Mouse (Mus musculus) myocyte (in vitro differentiated cells): ENCODE results near the gene Ldlr. TPM values are rescaled to one million over a fixed set of nuclear protein-coding genes. Genes with fewer than 3 reads are reported as not detected.
"Not testable (repeated sequence)": the region's sequence is repeated elsewhere in the genome, so short reads cannot be mapped to it uniquely, and the experiment has no call there.

Source experiments
- H3K27me3 ChIP-seq: one replicate; pipeline ENCODE4 v1.6.1; 2011; ENCODE audit not compliant: control insufficient read depth, insufficient read depth, insufficient read length
- H3K36me3 ChIP-seq: one replicate; pipeline ENCODE4 v1.6.1; 2011; ENCODE audit not compliant: control insufficient read depth, insufficient read depth
- H3K4me2 ChIP-seq: one replicate; pipeline ENCODE4 v1.6.1; 2011; ENCODE audit warnings: low read depth, control low read depth
- H3K4me3 ChIP-seq: one replicate; pipeline ENCODE4 v1.5.1; 2011; ENCODE audit warnings: mild to moderate bottlenecking, control low read depth, moderate library complexity
- H3K79me2 ChIP-seq: one replicate; pipeline ENCODE4 v1.6.1; 2011; ENCODE audit not compliant: control insufficient read depth, insufficient read depth
- H3ac ChIP-seq: one replicate; pipeline ENCODE4 v1.6.1; 2011; ENCODE audit not compliant: control insufficient read depth, insufficient read length
- CEBPB ChIP-seq: IDR thresholded peaks from 2 replicates; pipeline ENCODE4 v1.6.1; 2011; ENCODE audit warnings: mild to moderate bottlenecking, moderate library complexity; ENCODE audit not compliant: poor library complexity, insufficient read depth, severe bottlenecking
- E2F4 ChIP-seq: IDR thresholded peaks from one replicate; pipeline ENCODE4 v1.6.1; 2011; ENCODE audit warnings: mild to moderate bottlenecking, control low read depth, moderate library complexity; ENCODE audit not compliant: insufficient read depth
- MAX ChIP-seq: IDR thresholded peaks from one replicate; pipeline ENCODE4 v1.6.1; 2011; ENCODE audit warnings: low read depth, mild to moderate bottlenecking, control low read depth
- MYOD1 ChIP-seq, 3 experiments: IDR thresholded peaks; one replicate each; pipeline ENCODE4 v1.6.1; 2011; ENCODE audit warnings: control low read depth in 2 of 3, low read depth in 2 of 3, mild to moderate bottlenecking in 2 of 3, moderate library complexity in 1 of 3; ENCODE audit not compliant: insufficient read length in 2 of 3, control insufficient read depth in 1 of 3
- MYOG ChIP-seq, 3 experiments: IDR thresholded peaks; one replicate each; pipeline ENCODE4 v1.6.1; 2011; ENCODE audit warnings: control low read depth in 2 of 3, low read depth in 2 of 3, mild to moderate bottlenecking in 2 of 3; ENCODE audit not compliant: insufficient read length in 2 of 3, control insufficient read depth in 1 of 3, insufficient read depth in 1 of 3
- POLR2A ChIP-seq: IDR thresholded peaks from one replicate; pipeline ENCODE4 v1.6.1; 2011; ENCODE audit warnings: low read depth, mild to moderate bottlenecking, control low read depth, moderate library complexity; ENCODE audit not compliant: insufficient read length
- POLR2AphosphoS2 ChIP-seq: IDR thresholded peaks from one replicate; pipeline ENCODE4 v1.6.1; 2011; ENCODE audit warnings: low read depth, control low read depth; ENCODE audit not compliant: insufficient read length
- REST ChIP-seq: IDR thresholded peaks from one replicate; pipeline ENCODE4 v1.6.1; 2011; ENCODE audit warnings: mild to moderate bottlenecking, control low read depth, moderate library complexity; ENCODE audit not compliant: insufficient read depth, insufficient read length
- SRF ChIP-seq: IDR thresholded peaks from one replicate; pipeline ENCODE4 v1.6.1; 2011; ENCODE audit warnings: low read depth; ENCODE audit not compliant: control insufficient read depth, insufficient read length
- TCF12 ChIP-seq: IDR thresholded peaks from one replicate; pipeline ENCODE4 v1.6.1; 2011; ENCODE audit warnings: mild to moderate bottlenecking, control low read depth; ENCODE audit not compliant: poor library complexity, insufficient read depth, severe bottlenecking
- TCF3 ChIP-seq: IDR thresholded peaks from one replicate; pipeline ENCODE4 v1.6.1; 2011; ENCODE audit warnings: low read depth, control low read depth; ENCODE audit not compliant: insufficient read length
- USF1 ChIP-seq: IDR thresholded peaks from one replicate; pipeline ENCODE4 v1.6.1; 2011; ENCODE audit warnings: low read depth, mild to moderate bottlenecking, control low read depth, moderate library complexity
- polyA plus RNA-seq: library from polyadenylated mRNA; unstranded; fragments of >200 nt; fragmentation: generic; extraction: Trizol; gene quantifications from one replicate; pipeline ENCODE4 v1.2.1, GENCODE M21; 2012; ENCODE audit warnings: missing spikeins

The Ldlr gene
- polyA plus RNA-seq, 1 experiment: 106 TPM

- no peaks in the 10 kb centered on the region for H3K27me3 ChIP-seq
- H3K36me3 ChIP-seq: peaks cover 42% of the 10 kb centered on the region
- H3K79me2 ChIP-seq: no peaks in the 10 kb centered on the region
- no peak overlapping the region for H3ac ChIP-seq
- TF ChIP-seq MYOD1 (IDR thresholded peaks at IDR 0.05; ENCODE audit: control insufficient read depth in 1 of 3, insufficient read length in 2 of 3, low read depth in 2 of 3): no peak
- peak; percentile 43 for TF ChIP-seq POLR2AphosphoS2
- no peak overlapping the region for H3K4me3 ChIP-seq
- H3K4me2 ChIP-seq: no peak overlapping the region
Measured at GRCm38 (mm10) chr9:21774353-21774752, 51.1 kb downstream of the Ldlr start.

DNA sequence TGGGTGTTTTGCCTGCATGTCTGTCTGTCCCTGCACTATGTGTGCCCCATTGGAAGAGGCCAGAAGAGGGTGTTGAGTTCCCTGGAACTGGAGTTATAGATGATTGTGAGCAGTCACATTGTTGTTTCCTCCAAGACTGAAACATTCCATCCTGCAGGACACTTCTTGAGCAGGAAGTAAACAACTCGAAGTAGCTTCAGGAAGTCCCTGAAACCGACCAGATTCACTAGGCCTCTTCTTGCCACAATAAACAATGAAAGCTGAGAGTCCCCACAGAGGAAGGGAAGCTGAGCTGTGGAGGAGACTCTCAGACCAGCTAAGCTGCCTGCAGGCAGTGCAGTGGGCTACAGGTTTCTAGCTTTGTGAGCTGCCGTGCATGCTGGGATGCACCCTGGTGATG, 54.4 kb downstream of the Ldlr start:
- Histone ChIP-seq H3K4me2 (no peak overlapping the region), H3ac (no peak overlapping the region), H3K79me2 (no peaks in the 10 kb centered on the region), H3K4me3 (no peak overlapping the region), H3K36me3 (peaks cover 39% of the 10 kb centered on the region), H3K27me3 (no peaks in the 10 kb centered on the region)
- TF ChIP-seq POLR2A (no peak), MAX (no peak), E2F4 (no peak), REST (no peak), USF1 (no peak), MYOD1 (IDR thresholded peaks at IDR 0.05; ENCODE audit: control insufficient read depth in 1 of 3, insufficient read length in 2 of 3, low read depth in 2 of 3) (no peak), MYOG (IDR thresholded peaks at IDR 0.05; ENCODE audit: control insufficient read depth in 1 of 3, insufficient read depth in 1 of 3, insufficient read length in 2 of 3, low read depth in 2 of 3) (no peak), CEBPB (no peak), TCF3 (no peak), POLR2AphosphoS2 (no peak), TCF12 (no peak), SRF (no peak)

DNA sequence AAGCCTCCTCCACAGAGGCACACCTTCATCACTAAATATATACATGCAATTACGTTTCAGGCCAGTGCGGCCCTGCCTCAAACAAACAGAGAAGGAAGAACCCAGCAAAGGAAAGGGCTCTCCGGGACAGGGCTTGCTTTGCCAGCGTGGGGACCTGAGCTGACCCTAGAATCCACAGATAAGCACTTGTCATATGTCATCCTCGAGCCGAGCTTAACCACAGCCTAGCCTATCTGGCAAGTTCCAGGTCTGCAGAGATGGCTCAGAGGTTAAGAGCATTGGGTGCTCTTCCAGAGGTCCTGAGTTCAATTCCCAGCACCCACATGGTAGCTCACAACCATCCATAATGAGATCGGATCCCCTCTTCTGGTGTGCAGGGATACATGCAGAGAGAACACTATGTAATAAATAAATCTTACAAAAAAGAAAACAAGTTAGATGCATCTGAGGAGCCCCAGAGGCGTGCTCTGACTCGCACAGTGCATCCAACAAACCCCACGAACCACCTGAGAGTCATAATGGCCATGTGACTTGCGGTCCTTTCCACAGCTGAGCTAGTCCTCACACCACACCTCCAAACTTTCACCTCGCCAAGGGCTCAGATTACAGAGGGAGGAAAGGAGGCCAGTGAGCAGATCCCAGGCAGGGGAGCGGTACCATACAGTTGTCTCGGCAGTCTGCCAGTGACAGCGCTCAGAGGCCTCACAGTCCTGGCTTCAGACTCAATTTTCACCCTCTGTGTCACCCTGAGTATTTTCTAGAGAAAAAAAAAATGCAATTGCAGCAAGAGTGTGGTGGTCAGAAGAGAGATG, 58.6 kb downstream of the Ldlr start:
- Histone ChIP-seq H3K4me3 (no peak overlapping the region), H3K27me3 (no peaks in the 10 kb centered on the region), H3ac (no peak overlapping the region), H3K4me2 (no peak overlapping the region), H3K79me2 (peaks cover 37% of the 10 kb centered on the region), H3K36me3 (peaks cover 38% of the 10 kb centered on the region)
- no peak for TF ChIP-seq TCF12
- TF ChIP-seq POLR2AphosphoS2: no peak
- TF ChIP-seq E2F4: no peak
- no peak for TF ChIP-seq SRF
- TF ChIP-seq MYOG (IDR thresholded peaks at IDR 0.05; ENCODE audit: control insufficient read depth in 1 of 3, insufficient read depth in 1 of 3, insufficient read length in 2 of 3, low read depth in 2 of 3): peak; percentile 6 to 88 (median 27)
- peak; percentile 75 for TF ChIP-seq USF1
- peak in 2 of 3 experiments; percentile 15 to 62 for TF ChIP-seq MYOD1 (IDR thresholded peaks at IDR 0.05; ENCODE audit: control insufficient read depth in 1 of 3, insufficient read length in 2 of 3, low read depth in 2 of 3)
- no peak for TF ChIP-seq CEBPB
- TF ChIP-seq TCF3: no peak
- TF ChIP-seq MAX: no peak

DNA sequence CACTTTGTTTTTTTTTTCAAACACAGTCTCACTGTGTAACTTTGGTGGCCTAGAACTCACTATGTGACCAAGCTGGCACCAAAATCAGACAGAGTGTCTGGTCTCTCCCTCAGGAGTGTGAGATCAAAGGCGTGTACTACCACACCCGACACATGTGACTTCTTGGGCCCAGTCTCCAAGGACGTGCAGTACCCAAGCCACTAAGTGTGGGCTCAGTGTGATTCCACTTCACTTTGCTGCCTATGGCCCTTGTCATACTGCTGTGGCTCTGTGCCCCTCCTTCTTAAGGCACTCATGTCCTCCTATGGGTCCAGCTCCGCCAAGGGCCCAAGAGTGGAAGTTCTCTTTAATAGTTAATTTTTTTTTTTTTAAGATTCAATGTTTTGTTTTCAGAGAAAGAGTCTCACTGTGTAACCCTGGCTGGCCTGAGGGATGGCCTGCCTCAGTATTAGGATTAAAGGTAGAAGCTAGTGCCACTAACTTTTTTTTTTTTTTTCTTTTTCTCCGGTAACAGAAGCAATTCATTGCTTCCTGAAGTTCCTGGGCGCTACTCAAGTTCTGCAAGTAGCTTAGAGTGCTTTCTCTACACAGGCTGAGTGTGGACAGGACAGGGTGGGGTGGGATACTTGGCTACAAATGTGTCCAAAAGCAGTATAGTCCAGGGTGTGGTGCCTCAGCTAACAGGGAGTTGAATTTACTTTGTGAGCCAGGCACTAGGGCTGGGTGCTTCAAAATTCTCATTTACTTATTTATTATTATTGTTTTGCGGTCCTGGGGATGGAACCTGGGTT, 61.4 kb downstream of the Ldlr start:
- Histone ChIP-seq H3K4me3 (no peak overlapping the region), H3K27me3 (no peaks in the 10 kb centered on the region), H3K79me2 (peaks cover 64% of the 10 kb centered on the region), H3ac (no peak overlapping the region), H3K4me2 (peak overlapping the region; percentile 0), H3K36me3 (peaks cover 19% of the 10 kb centered on the region)
- TF ChIP-seq MYOD1 (IDR thresholded peaks at IDR 0.05; ENCODE audit: control insufficient read depth in 1 of 3, insufficient read length in 2 of 3, low read depth in 2 of 3) (no peak), POLR2AphosphoS2 (no peak), E2F4 (no peak), MAX (no peak), POLR2A (no peak), REST (no peak), USF1 (no peak), TCF3 (no peak), CEBPB (no peak), TCF12 (no peak), MYOG (IDR thresholded peaks at IDR 0.05; ENCODE audit: control insufficient read depth in 1 of 3, insufficient read depth in 1 of 3, insufficient read length in 2 of 3, low read depth in 2 of 3) (no peak), SRF (no peak)

DNA sequence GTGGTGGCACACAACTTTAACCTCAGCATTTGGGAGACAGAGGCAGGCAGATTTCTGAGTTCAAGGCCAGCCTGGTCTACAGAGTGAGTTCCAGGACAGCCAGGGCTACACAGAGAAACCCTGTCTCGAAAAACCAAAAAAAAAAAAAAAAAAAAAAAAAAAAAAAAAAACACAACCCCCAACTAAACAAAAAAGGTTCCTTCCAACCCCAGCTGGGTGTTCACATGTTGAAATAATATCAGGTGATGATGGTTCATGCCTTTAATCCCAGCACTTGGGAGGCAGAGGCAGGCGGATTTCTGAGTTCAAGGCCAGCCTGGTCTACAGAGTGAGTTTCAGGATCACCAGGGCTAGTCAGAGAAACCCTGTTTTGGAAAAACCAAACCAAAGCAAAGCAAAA, 63.0 kb downstream of the Ldlr start:
- H3K4me3 ChIP-seq, H3ac ChIP-seq, H3K27me3 ChIP-seq, H3K4me2 ChIP-seq: not testable (repeated sequence)
- peaks cover 80% of the 10 kb centered on the region for H3K79me2 ChIP-seq
- peaks cover 16% of the 10 kb centered on the region for H3K36me3 ChIP-seq
